Mouse (Mus musculus) G1E (cell line): ENCODE measurements around the gene Tcte1. TPM values are rescaled to one million over a fixed set of nuclear protein-coding genes. Genes with fewer than 3 reads are reported as not detected.

Source experiments
- ATAC-seq: 2 replicates; pipeline ENCODE4 v1.8.0; 2016; ENCODE audit warnings: mild to moderate bottlenecking; ENCODE audit not compliant: insufficient number of reproducible peaks, poor library complexity, low FRiP score, severe bottlenecking; ENCODE audit errors: extremely low read depth
- DNase-seq: peaks from one replicate; pipeline ENCODE4 v3.0.0; 2012; ENCODE audit warnings: low spot score
- H3K27me3 ChIP-seq: 2 replicates; pipeline ENCODE4 v1.6.1; 2012; ENCODE audit warnings: mild to moderate bottlenecking, low read length, inconsistent platforms; ENCODE audit not compliant: insufficient read depth
- H3K36me3 ChIP-seq: replicated peaks from 2 replicates; pipeline ENCODE3; 2012; ENCODE audit warnings: mild to moderate bottlenecking, inconsistent platforms
- H3K4me1 ChIP-seq: 2 replicates; pipeline ENCODE4 v1.6.1; 2012; ENCODE audit warnings: low read depth, low read length, inconsistent platforms, mixed read lengths; ENCODE audit not compliant: insufficient read depth
- H3K4me3 ChIP-seq: 2 replicates; pipeline ENCODE4 v1.5.1; 2012; ENCODE audit warnings: low read depth, mild to moderate bottlenecking, inconsistent platforms, low read length, moderate library complexity, mixed read lengths
- H3K9me3 ChIP-seq: replicated peaks from 2 replicates; pipeline ENCODE4 v1.6.1; 2012; ENCODE audit warnings: inconsistent platforms
- CTCF ChIP-seq: IDR thresholded peaks from 2 replicates; pipeline ENCODE4 v1.5.1; 2012; ENCODE audit warnings: low read depth, low read length, inconsistent platforms, mixed read lengths
- GATA1 ChIP-seq: IDR thresholded peaks from 2 replicates; pipeline ENCODE4 v1.6.1; 2012; ENCODE audit warnings: borderline replicate concordance, low read length, inconsistent platforms, mixed read lengths
- GATA2 ChIP-seq: IDR thresholded peaks from 2 replicates; pipeline ENCODE4 v1.6.1; 2012; ENCODE audit warnings: low read depth, low read length, inconsistent platforms, borderline replicate concordance
- POLR2AphosphoS5 ChIP-seq: IDR thresholded peaks from 2 replicates; pipeline ENCODE4 v1.6.1; 2012; ENCODE audit warnings: low read depth, low read length, inconsistent platforms; ENCODE audit not compliant: insufficient replicate concordance
- TAL1 ChIP-seq: conservative IDR thresholded peaks from 2 replicates; pipeline ENCODE4 v1.6.1; 2012; ENCODE audit warnings: low read depth, low read length, inconsistent platforms, mixed read lengths
- polyA plus RNA-seq: library from polyadenylated mRNA; stranded (reverse); fragments of >175 nt; gene quantifications from 2 replicates; pipeline ENCODE4 v1.2.3, GENCODE M21; 2012
- total RNA-seq, 2 experiments: library from RNA; stranded (forward) in 1 of 2; stranded (reverse) in 1 of 2; fragments of 200-1000 nt in 1 of 2; fragments of >200 nt in 1 of 2; fragmentation: Nextera tagmentation in 1 of 2; gene quantifications; 2 replicates each; pipeline ENCODE4 v1.2.3; 2014 to 2017

Tcte1 gene
- total and polyA plus RNA-seq, 3 experiments = not detected

DNA sequence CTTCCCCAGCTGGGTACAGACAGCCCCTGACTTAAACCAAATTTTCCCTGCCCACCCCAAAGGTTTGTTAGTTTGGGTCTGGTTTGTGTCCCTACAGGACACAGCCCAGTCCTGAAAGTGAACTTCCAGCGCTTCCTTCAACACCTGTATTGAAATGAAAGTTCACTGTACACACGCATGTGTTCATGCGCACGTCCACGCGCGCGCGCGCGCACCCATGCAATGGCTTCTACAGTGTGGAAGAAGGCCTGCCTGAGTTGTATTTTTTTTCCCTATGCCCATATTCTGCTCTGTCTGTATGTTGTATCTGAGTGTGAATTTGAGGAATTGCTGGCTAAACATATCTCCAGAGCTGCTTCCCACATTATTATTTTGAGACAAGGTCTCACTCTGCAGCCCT lies 41.9 kb downstream of the Tcte1 start:
- Histone ChIP-seq H3K4me3 (peak overlapping the region; percentile 98), H3K9me3 (no peaks in the 10 kb centered on the region), H3K4me1 (peaks cover 68% of the 10 kb centered on the region)

GRCm38 (mm10) chr17:45566031-45566359 lies 42.8 kb downstream of the Tcte1 start:
- Histone ChIP-seq H3K36me3 (peaks cover 80% of the 10 kb centered on the region), H3K9me3 (no peaks in the 10 kb centered on the region), H3K4me3 (peak overlapping the region; percentile 47; the same call in 1 of the 2 replicates), H3K27me3 (no peaks in the 10 kb centered on the region), H3K4me1 (peaks cover 76% of the 10 kb centered on the region)
- DNase-seq = no peak
- no peak for ATAC-seq
- no peak for TF ChIP-seq POLR2AphosphoS5
- TF ChIP-seq CTCF = no peak
- TF ChIP-seq GATA2 = no peak
- TF ChIP-seq GATA1 = no peak

More for the DNA sequence above, 41.9 kb downstream of the Tcte1 start:
- H3K27me3 ChIP-seq = no peaks in the 10 kb centered on the region
- ATAC-seq = no peak
- H3K36me3 ChIP-seq = peaks cover 80% of the 10 kb centered on the region
- TF ChIP-seq GATA2 = no peak
- TF ChIP-seq CTCF = no peak
- no peak for TF ChIP-seq GATA1
- no peak for TF ChIP-seq TAL1
- no peak for DNase-seq

DNA sequence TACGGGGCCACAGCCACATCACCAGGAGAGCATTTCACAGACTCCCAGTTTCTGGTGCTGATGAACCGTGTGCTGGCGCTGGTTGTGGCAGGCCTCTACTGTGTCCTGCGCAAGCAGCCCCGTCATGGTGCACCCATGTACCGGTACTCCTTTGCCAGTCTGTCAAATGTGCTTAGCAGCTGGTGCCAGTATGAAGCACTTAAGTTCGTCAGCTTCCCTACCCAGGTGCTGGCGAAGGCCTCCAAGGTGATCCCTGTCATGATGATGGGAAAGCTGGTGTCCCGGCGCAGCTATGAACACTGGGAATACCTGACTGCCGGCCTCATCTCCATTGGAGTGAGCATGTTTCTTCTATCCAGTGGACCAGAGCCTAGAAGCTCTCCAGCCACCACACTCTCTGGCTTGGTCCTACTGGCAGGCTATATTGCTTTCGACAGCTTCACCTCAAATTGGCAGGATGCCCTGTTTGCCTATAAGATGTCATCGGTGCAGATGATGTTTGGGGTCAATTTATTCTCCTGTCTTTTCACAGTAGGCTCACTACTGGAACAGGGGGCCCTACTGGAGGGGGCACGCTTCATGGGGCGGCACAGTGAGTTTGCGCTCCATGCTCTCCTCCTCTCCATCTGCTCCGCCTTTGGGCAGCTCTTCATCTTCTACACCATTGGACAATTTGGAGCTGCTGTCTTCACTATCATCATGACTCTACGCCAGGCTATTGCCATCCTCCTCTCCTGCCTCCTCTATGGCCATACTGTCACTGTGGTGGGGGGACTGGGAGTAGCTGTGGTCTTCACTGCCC lies 43.3 kb downstream of the Tcte1 start:
- H3K4me1 ChIP-seq = peaks cover 82% of the 10 kb centered on the region
- H3K27me3 ChIP-seq = no peaks in the 10 kb centered on the region
- H3K9me3 ChIP-seq = no peaks in the 10 kb centered on the region
- DNase-seq = no peak
- 0 out of 2 replicates have a peak, but pooled peaks have one; percentile 10 for ATAC-seq
- H3K4me3 ChIP-seq = peak overlapping the region; percentile 47; the same call in 1 of the 2 replicates
- peaks cover 85% of the 10 kb centered on the region for H3K36me3 ChIP-seq
- no peak for TF ChIP-seq GATA2
- peak; percentile 67 for TF ChIP-seq POLR2AphosphoS5

DNA sequence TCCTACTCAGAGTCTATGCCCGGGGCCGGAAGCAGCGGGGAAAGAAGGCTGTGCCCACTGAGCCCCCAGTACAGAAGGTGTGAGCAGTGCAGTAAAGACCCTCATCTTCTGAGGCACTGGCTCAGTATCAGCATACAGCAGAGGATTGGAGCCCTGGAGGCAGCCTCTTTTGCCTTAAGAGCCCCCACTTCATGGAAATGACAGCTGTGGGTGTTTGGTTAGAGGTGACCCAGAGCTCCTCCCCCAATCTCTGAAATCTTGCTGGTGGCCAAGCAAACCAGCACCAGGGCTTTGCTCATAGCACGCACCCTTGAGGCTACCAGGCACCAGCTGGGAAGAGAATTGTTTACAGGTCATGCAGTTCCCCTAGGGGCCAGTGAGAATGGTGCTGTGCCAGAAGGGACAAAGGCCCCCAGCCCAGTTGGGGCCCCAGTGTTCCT lies 43.9 kb downstream of the Tcte1 start:
- DNase-seq (no peak), ATAC-seq (no peak)
- peak overlapping the region; percentile 20; the same call in 1 of the 2 replicates for H3K4me3 ChIP-seq
- TF ChIP-seq TAL1 (no peak), POLR2AphosphoS5 (peak; percentile 78), GATA2 (no peak)
- no peaks in the 10 kb centered on the region for H3K27me3 ChIP-seq
- peaks cover 84% of the 10 kb centered on the region for H3K4me1 ChIP-seq
- no peaks in the 10 kb centered on the region for H3K9me3 ChIP-seq
- peaks cover 84% of the 10 kb centered on the region for H3K36me3 ChIP-seq

- Histone ChIP-seq H3K27me3 (no peaks in the 10 kb centered on the region), H3K9me3 (no peaks in the 10 kb centered on the region), H3K4me1 (peaks cover 78% of the 10 kb centered on the region), H3K4me3 (peak overlapping the region; percentile 34; the same call in 1 of the 2 replicates), H3K36me3 (peaks cover 80% of the 10 kb centered on the region)
- DNase-seq (no peak), ATAC-seq (no peak)
- TF ChIP-seq CTCF = peak; percentile 2; the same call in 1 of the 2 replicates
- no peak for TF ChIP-seq POLR2AphosphoS5
These were observed 45.8 kb downstream of the Tcte1 start for GRCm38 (mm10) chr17:45568990-45569389.

- H3K27me3 ChIP-seq = no peaks in the 10 kb centered on the region
- no peak for ATAC-seq
- peak overlapping the region; percentile 31; the same call in 1 of the 2 replicates for H3K4me3 ChIP-seq
- H3K4me1 ChIP-seq = peaks cover 78% of the 10 kb centered on the region
- H3K36me3 ChIP-seq = peaks cover 76% of the 10 kb centered on the region
- DNase-seq = no peak
- no peaks in the 10 kb centered on the region for H3K9me3 ChIP-seq
- TF ChIP-seq GATA1 (no peak), CTCF (no peak), TAL1 (no peak), POLR2AphosphoS5 (no peak; the same call in 1 of the 2 replicates), GATA2 (no peak)
These were observed 46.8 kb downstream of the Tcte1 start for GRCm38 (mm10) chr17:45569999-45570398.
